Mouse (Mus musculus) colon, adult 2 months (tissue): ENCODE results near the gene Vmn1r75. TPM values are rescaled to one million over a fixed set of nuclear protein-coding genes. Genes with fewer than 3 reads are reported as not detected.

Experiments
- polyA plus RNA-seq: library from polyadenylated mRNA; depleted of rRNA; stranded (reverse); fragments of >200 nt; gene quantifications from 2 replicates; pipeline ENCODE4 v1.2.3, GENCODE M21; 2012; rRNA removed

Vmn1r75 gene
- not detected in 2 replicates for polyA plus RNA-seq

GRCm38 (mm10) chr7:11874330-11874729, at the start of gene Vmn1r75:
Vmn1r75 (plus strand) TSS chr7:11874630.

GRCm38 (mm10) chr7:11833680-11834079, 40.8 kb upstream of the Vmn1r75 start, which contains the start of gene Vmn1r74:
Vmn1r74 (plus strand) TSS chr7:11833980.

Other genes with a start within 250 kb of the Vmn1r75 start
- gene Vmn1r72, start 194.5 kb upstream of the Vmn1r75 start, polyA plus RNA-seq, result not detected in 2 replicates
- not detected in 2 replicates for gene Vmn1r73, start 144.4 kb upstream of the Vmn1r75 start, polyA plus RNA-seq
- not detected in 2 replicates for gene Vmn1r74, start 40.6 kb upstream of the Vmn1r75 start, polyA plus RNA-seq
- not detected in 2 replicates for gene Vmn1r76, start 63.6 kb downstream of the Vmn1r75 start, polyA plus RNA-seq
- not detected in 2 replicates for gene Vmn1r77, start 162.1 kb downstream of the Vmn1r75 start, polyA plus RNA-seq